Mouse (Mus musculus) hindlimb bud, embryonic 11.5 days (tissue): ENCODE results near the gene Mettl7b.
"Not testable (repeated sequence)": the region's sequence is repeated elsewhere in the genome, so short reads cannot be mapped to it uniquely, and the experiment has no call there.

ENCODE experiments used
- DNase-seq: peaks from one replicate; pipeline ENCODE4 v3.0.0-alpha.2; 2012; ENCODE audit warnings: low read depth, low spot score; ENCODE audit errors: extremely low spot score

The Mettl7b gene

GRCm38 (mm10) chr10:128960590-128961584 lies at the start of gene Mettl7b:
Mettl7b (minus strand) TSS chr10:128960988.
- DNase-seq: no peak

- no peak for DNase-seq
These were observed 49.6 kb upstream of the Mettl7b start, which contains the start of gene Olfr763 for GRCm38 (mm10) chr10:129010288-129010841. Olfr763 (plus strand) TSS chr10:129010791.

- DNase-seq: no peak
These were observed 43.5 kb upstream of the Mettl7b start for GRCm38 (mm10) chr10:129004032-129004920.

GRCm38 (mm10) chr10:128996523-128997040 lies 35.8 kb upstream of the Mettl7b start:
- no peak for DNase-seq

- DNase-seq: no peak
These were observed 35.0 kb upstream of the Mettl7b start for GRCm38 (mm10) chr10:128995796-128996195.

GRCm38 (mm10) chr10:128990994-128991393 lies 30.2 kb upstream of the Mettl7b start:
- DNase-seq: no peak

GRCm38 (mm10) chr10:128990129-128990850 lies 29.5 kb upstream of the Mettl7b start:
- not testable (repeated sequence) for DNase-seq

- not testable (repeated sequence) for DNase-seq
These were observed 28.3 kb upstream of the Mettl7b start, which contains the start of gene Olfr9 for GRCm38 (mm10) chr10:128989131-128989530. Olfr9 (plus strand) TSS chr10:128989431.

- DNase-seq: no peak
These were observed 20.0 kb upstream of the Mettl7b start for GRCm38 (mm10) chr10:128980644-128981365.

GRCm38 (mm10) chr10:128977522-128978114 lies 16.8 kb upstream of the Mettl7b start:
- no peak for DNase-seq

GRCm38 (mm10) chr10:128976395-128976794 lies 15.6 kb upstream of the Mettl7b start:
- DNase-seq: no peak

GRCm38 (mm10) chr10:128972841-128973240 lies 12.1 kb upstream of the Mettl7b start:
- no peak for DNase-seq

GRCm38 (mm10) chr10:128970740-128971250 lies 10.0 kb upstream of the Mettl7b start:
- no peak for DNase-seq

- DNase-seq: no peak
These were observed 7.6 kb upstream of the Mettl7b start for GRCm38 (mm10) chr10:128968341-128968749.

- DNase-seq: no peak
These were observed 5.1 kb upstream of the Mettl7b start for GRCm38 (mm10) chr10:128965871-128966270.

- no peak for DNase-seq
These were observed 4.2 kb upstream of the Mettl7b start for GRCm38 (mm10) chr10:128964961-128965360.

GRCm38 (mm10) chr10:128960142-128960541 lies 646 bp downstream of the Mettl7b start:
- DNase-seq: no peak

GRCm38 (mm10) chr10:128958340-128958739 lies 2.4 kb downstream of the Mettl7b start:
- DNase-seq: no peak
